Mouse (Mus musculus) kidney, postnatal 0 days (tissue): ENCODE data around the gene Rexo1. TPM values are rescaled to one million over a fixed set of nuclear protein-coding genes. Genes with fewer than 3 reads are reported as not detected.

Experiments
- ATAC-seq: fragments of 200-750 bp; cut with Nextera tagmentation; replicated peaks from 2 replicates; pipeline ENCODE4 v1.8.0; 2017; ENCODE audit warnings: low read depth, moderate number of reproducible peaks, moderate TSS enrichment, moderate library complexity; ENCODE audit not compliant: low FRiP score
- DNase-seq: peaks from one replicate; pipeline ENCODE4 v3.0.0-alpha.2; 2016; ENCODE audit warnings: low spot score
- H3K27ac ChIP-seq: fragments of 300-500 bp; sonication (generic); 2 replicates; pipeline ENCODE4 v1.5.1; 2014; ENCODE audit warnings: mild to moderate bottlenecking
- H3K27me3 ChIP-seq: fragments of 300-500 bp; sonication (generic); 2 replicates; pipeline ENCODE4 v1.6.1; 2014; ENCODE audit warnings: low read length, mixed read lengths; ENCODE audit not compliant: insufficient read depth
- H3K36me3 ChIP-seq: fragments of 300-500 bp; sonication (generic); 2 replicates; pipeline ENCODE4 v1.6.1; 2014; ENCODE audit warnings: low read length, mixed read lengths; ENCODE audit not compliant: insufficient read depth
- H3K4me1 ChIP-seq: fragments of 300-500 bp; sonication (generic); replicated peaks from 2 replicates; pipeline ENCODE4 v1.6.1; 2014; ENCODE audit warnings: antibody characterized with exemption, low read length, mixed read lengths; ENCODE audit not compliant: insufficient read depth
- H3K4me2 ChIP-seq: fragments of 300-500 bp; sonication (generic); 2 replicates; pipeline ENCODE4 v1.6.1; 2014; ENCODE audit warnings: mild to moderate bottlenecking, low read length, moderate library complexity, mixed read lengths
- H3K4me3 ChIP-seq: fragments of 300-500 bp; sonication (generic); replicated peaks from 2 replicates; pipeline ENCODE4 v1.5.1; 2014; ENCODE audit warnings: low read depth, low read length
- H3K9ac ChIP-seq: fragments of 300-500 bp; sonication (generic); 2 replicates; pipeline ENCODE4 v1.6.1; 2014; ENCODE audit warnings: low read depth, low read length
- H3K9me3 ChIP-seq: fragments of 300-500 bp; sonication (generic); replicated peaks from 2 replicates; pipeline ENCODE4 v1.6.1; 2016; ENCODE audit warnings: low read length, inconsistent platforms, mixed read lengths
- CTCF ChIP-seq: IDR thresholded peaks from 2 replicates; pipeline ENCODE4 v1.5.1; 2016; ENCODE audit warnings: antibody characterized with exemption, low read depth, mild to moderate bottlenecking, moderate library complexity
- WGBS: fragments of 180-500 bp; shearing (Covaris S2); extraction: QIAGEN DNeasy Blood & Tissue Kit; methylation state at CpG from one replicate; pipeline ENCODE4 v1.1.7; 2014; 5-methylcytosine and 5-hydroxymethylcytosine counted together
- polyA plus RNA-seq: library from polyadenylated mRNA; unstranded; fragments of >200 nt; fragmentation: Nextera tagmentation; extraction: Ambion mirVana; gene quantifications from 2 replicates; pipeline ENCODE4 v1.2.1, GENCODE M21; 2015

Rexo1 gene
- polyA plus RNA-seq, 1 experiment from 2014 or later: 17.3 TPM

DNA sequence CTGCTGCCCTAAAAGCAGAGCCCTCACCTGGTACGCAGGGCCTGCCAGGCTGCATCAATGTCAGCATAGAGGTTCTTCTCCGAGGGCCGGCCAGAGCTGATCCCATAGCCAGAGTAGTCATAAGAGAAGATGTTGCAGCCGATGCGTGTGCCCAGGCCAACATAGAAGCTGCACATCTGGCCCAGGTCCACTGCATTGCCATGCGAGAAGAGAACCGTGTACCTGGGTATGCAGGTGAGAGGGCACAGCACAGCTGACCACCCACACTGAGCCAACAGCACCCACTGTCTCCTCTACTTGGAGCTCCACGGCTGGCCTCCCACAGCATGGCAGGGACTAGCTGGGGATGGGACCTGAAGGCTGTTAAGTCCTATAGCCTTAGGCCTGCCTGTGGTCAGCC lies 24.2 kb upstream of the Rexo1 start:
- Histone ChIP-seq H3K4me1 (peaks cover 17% of the 10 kb centered on the region), H3K27me3 (no peaks in the 10 kb centered on the region), H3K27ac (no peak overlapping the region), H3K4me3 (no peak overlapping the region), H3K36me3 (peaks cover 19% of the 10 kb centered on the region; the same call in 1 of the 2 replicates), H3K9me3 (no peaks in the 10 kb centered on the region), H3K4me2 (peak overlapping the region; percentile 31), H3K9ac (no peak overlapping the region; the same call in 1 of the 2 replicates)
- no peak for DNase-seq
- TF ChIP-seq CTCF: no peak
- no peak for ATAC-seq
- 86% methylated on average over 8 of the region's 8 CpGs for WGBS

DNA sequence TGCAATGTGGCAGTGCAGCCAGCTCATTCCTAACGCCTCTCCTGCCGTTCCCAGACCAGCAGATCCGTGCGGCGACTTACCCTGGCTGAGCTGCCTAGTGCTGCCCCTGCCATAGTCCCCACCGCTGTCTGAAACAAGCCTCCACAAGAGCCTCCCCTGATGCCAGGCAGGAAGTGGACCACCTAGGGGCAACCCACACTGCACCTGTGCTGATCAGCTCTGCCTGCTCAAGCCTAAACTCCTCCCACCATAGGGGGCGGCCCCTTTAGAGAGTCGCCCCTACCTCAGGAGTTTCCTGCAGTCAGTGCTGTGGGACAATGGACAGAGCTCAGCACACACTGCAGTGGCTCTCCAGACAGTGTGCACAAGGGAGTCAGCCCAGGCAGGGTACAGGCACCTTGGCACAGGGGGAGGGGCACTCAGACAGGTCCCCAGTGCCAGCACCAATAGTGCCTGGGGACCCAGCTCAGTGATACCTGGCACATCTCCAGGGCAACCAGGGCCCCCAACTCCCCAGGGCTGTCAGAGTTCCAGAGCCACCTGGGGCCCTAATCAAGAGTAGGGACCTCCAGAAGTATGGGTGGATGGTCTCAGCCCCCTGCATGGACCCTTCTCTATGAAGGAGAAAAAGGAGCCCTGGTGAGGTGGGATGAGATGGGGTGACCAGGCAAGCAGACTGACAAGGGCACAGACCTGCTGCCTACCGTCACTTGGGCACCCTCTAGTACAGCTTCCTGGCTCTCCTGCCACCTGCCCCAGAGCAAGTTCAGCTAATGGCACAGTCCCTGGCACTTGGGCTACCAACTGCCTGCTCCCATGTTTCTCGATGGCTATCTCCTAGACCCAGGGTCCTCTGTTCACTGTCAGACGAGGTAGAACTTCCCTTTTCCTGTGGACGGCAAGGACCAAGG lies 23.5 kb upstream of the Rexo1 start:
- 71% methylated on average over 12 of the region's 12 CpGs for WGBS
- Histone ChIP-seq H3K36me3 (peaks cover 19% of the 10 kb centered on the region; the same call in 1 of the 2 replicates), H3K27me3 (no peaks in the 10 kb centered on the region), H3K4me3 (0 out of 2 replicates have a peak overlapping the region, but pooled peaks have one; percentile 5), H3K27ac (peak overlapping the region; percentile 15; the same call in 1 of the 2 replicates), H3K4me1 (peaks cover 17% of the 10 kb centered on the region), H3K9me3 (no peaks in the 10 kb centered on the region), H3K4me2 (peak overlapping the region; percentile 31; the same call in 1 of the 2 replicates), H3K9ac (no peak overlapping the region)
- TF ChIP-seq CTCF: no peak
- DNase-seq: no peak
- peak; percentile 16; the same call in 1 of the 2 replicates for ATAC-seq

DNA sequence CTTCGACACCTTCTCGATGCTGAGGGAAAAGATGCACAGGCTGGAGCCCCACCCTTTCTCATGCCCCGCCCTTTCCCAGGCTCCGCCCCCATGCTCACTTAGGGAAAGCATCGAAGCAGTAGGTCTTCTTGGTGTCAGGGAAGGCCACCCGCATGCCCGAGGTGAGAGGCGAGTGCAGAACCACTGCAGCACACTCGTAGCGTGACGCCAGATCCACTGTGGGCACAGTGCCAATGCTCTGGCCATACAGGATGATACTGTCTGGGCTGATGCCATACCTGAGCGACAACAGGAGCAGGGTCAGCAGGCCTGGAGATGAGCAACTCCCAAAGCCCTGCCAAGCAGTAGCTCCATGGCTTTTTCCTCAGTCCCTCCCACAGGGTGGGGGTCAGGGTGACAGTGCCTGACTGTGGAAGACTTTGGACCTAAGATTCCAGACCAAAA lies 22.7 kb upstream of the Rexo1 start:
- WGBS: 43% methylated on average over 12 of the region's 12 CpGs
- peak overlapping the region; percentile 48; the same call in 1 of the 2 replicates for H3K27ac ChIP-seq
- peak; percentile 52 for ATAC-seq

DNA sequence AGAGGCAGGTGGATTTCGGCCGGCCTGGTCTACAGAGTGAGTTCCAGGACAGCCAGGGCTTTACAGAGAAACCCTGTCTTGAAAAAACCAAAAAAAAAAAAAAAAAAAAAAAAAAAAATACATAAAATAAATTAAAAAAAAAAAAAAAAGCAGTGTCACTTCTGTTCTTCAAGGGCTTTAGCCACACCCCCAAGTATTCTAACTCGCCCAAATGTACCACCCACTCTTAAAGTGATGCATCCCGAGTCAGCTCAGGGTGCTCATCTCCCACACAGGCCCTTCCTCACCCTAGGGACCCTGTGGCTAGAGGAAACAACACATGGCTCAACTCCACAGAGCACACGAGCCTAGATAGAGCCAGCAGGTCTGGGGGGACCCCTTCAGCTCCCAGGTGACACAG lies 21.7 kb upstream of the Rexo1 start:
- Histone ChIP-seq H3K4me3 (no peak overlapping the region), H3K27me3 (no peaks in the 10 kb centered on the region), H3K27ac (no peak overlapping the region), H3K4me1 (peaks cover 7% of the 10 kb centered on the region; the same call in 1 of the 2 replicates), H3K9ac (no peak overlapping the region), H3K36me3 (peaks cover 19% of the 10 kb centered on the region; the same call in 1 of the 2 replicates), H3K9me3 (no peaks in the 10 kb centered on the region), H3K4me2 (no peak overlapping the region)
- DNase-seq (no peak), ATAC-seq (no peak)
- WGBS: 89% methylated on average over 5 of the region's 5 CpGs
- TF ChIP-seq CTCF: no peak

More for the DNA sequence above, 22.7 kb upstream of the Rexo1 start:
- no peak for TF ChIP-seq CTCF
- DNase-seq: peak; percentile 18
- H3K27me3 ChIP-seq: no peaks in the 10 kb centered on the region
- H3K4me2 ChIP-seq: peak overlapping the region; percentile 5; the same call in 1 of the 2 replicates
- peaks cover 17% of the 10 kb centered on the region for H3K4me1 ChIP-seq
- H3K4me3 ChIP-seq: no peak overlapping the region
- peaks cover 19% of the 10 kb centered on the region; the same call in 1 of the 2 replicates for H3K36me3 ChIP-seq
- H3K9me3 ChIP-seq: no peaks in the 10 kb centered on the region
- H3K9ac ChIP-seq: no peak overlapping the region

DNA sequence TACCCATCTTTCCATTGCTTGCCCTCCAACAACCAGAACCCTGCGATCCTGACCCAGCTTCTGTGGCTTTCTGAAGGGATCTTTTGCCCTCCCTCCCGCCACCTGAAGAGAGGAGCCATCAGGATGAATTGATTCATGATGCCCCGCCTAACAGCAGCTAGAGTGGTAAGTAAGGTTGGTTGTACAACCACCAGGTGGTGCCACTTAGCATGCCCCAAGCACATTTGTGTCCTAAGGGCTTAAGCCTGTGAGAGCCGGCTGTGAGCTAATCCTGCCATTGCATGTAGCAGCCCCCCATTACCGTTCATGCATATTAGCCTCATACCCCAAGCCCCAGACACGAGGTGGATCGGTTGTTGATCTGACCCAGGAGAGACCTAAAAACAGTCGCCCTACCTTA lies 17.6 kb upstream of the Rexo1 start:
- no peak for ATAC-seq
- H3K4me1 ChIP-seq: peaks cover 14% of the 10 kb centered on the region; the same call in 1 of the 2 replicates
- peak overlapping the region; percentile 86; the same call in 1 of the 2 replicates for H3K4me3 ChIP-seq
- no peaks in the 10 kb centered on the region for H3K9me3 ChIP-seq
- peak; percentile 83 for DNase-seq
- peak overlapping the region; percentile 93 for H3K4me2 ChIP-seq
- TF ChIP-seq CTCF: peak; percentile 74
- H3K9ac ChIP-seq: 0 out of 2 replicates have a peak overlapping the region, but pooled peaks have one; percentile 18
- H3K27me3 ChIP-seq: no peaks in the 10 kb centered on the region
- 0 out of 2 replicates have a peak, but pooled peaks cover 5% of the 10 kb centered on the region for H3K36me3 ChIP-seq
- WGBS: 4% methylated on average over 8 of the region's 8 CpGs
- H3K27ac ChIP-seq: peak overlapping the region; percentile 87

DNA sequence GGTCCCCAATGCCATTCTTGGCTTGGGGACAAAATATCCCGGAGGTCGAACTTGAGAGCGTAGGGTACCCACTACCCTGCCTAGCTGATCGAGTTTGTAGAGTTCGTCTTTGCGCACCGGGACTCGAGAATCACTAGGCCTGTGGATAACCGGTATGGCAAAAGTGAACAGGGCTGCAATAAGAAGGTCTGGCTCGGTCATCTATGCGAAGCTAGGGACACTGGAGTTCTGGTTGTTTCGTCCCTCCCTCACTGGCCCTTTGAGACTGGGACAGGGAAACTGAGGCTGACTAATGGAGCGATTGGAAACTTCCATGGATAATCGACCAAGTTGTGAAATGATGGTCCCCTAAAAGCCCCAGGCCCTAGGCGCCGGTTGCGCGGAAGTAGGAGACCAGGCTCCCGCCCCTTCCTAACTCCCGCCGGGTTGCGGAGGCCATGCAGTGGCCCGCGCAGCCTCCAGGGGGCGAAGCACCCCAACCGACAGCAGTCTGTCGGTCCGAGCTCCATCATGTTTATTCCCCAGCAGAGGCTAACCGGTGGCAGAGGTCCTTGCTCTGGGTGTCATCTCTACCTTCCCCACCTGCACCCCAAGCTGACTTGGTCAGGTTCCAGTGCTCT lies 16.9 kb upstream of the Rexo1 start:
- Histone ChIP-seq H3K9me3 (no peaks in the 10 kb centered on the region), H3K27ac (peak overlapping the region; percentile 87), H3K9ac (peak overlapping the region; percentile 39; the same call in 1 of the 2 replicates), H3K4me3 (peak overlapping the region; percentile 86), H3K4me1 (peaks cover 14% of the 10 kb centered on the region; the same call in 1 of the 2 replicates), H3K27me3 (no peaks in the 10 kb centered on the region), H3K36me3 (0 out of 2 replicates have a peak, but pooled peaks cover 4% of the 10 kb centered on the region), H3K4me2 (peak overlapping the region; percentile 93)
- peak; percentile 90 for DNase-seq
- WGBS: under 1% methylated on average over 29 of the region's 29 CpGs
- peak; percentile 33 for ATAC-seq
- peak; percentile 90 for TF ChIP-seq CTCF
